ENCODE assay signal across 8 mouse cellular contexts in the genomic region with DNA sequence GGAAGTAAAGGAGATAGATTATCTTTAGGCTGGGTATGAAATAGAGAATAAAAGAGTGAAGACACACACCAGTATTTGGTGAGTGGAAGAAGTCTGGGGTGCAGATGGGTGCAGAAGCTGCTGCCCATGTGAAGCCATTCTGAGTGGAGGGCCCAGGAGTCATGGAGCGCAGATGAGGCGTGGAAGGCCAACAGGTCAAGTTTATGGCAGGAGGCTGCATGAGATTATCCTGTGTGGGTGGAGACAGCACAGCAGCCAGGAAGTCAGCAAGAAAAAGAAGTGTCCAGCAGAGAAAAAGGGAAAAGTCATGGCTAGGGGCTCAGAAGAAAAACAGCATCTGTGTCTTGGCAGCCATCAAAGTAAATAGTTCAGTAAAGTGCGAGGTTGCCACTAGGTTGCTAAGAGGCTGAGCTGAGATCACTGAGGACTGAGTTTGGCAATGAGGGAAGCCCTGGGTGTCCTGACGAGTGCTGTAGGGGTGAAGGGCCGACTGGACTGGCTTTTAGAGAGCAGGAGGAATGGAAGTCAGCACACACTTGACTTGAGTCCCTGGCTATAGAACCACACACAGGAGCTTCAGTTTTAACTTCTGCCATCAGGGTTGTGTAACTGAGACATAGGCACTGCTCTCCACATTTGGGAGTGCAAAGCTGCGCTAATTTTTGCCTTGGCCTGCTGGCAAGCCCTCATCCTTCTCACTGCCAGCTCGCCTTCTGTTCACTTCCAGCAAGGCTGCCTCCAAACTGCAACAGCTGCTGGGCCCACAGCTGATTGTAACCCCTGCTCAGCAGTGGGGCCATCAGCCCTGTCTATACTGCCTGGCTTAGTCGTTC. TPM values are rescaled to one million over a fixed set of nuclear protein-coding genes. Genes with fewer than 3 reads are reported as not detected.
DNase-seq lines count a peak whose midpoint lies in the region; ATAC-seq and TF ChIP-seq lines count a peak whose summit lies in the region.

No protein-coding gene starts in this region.

- WGBS in heart, embryonic 11.5 days (ENCODE audit: insufficient replicate concordance) = 59% methylated on average over 8 of the region's 8 CpGs
- WGBS in midbrain, postnatal 0 days = 51% methylated on average over 8 of the region's 8 CpGs

- H3K27ac ChIP-seq in heart, embryonic 11.5 days (ENCODE audit: low read depth, low read length) = peak overlapping the region; percentile 50; the same call in 1 of the 2 replicates
- no peak overlapping the region for H3K27ac ChIP-seq in midbrain, postnatal 0 days (ENCODE audit: low read depth, low read length)

- no peak overlapping the region for H3K4me2 ChIP-seq in heart, embryonic 11.5 days
- H3K4me2 ChIP-seq in midbrain, postnatal 0 days (ENCODE audit: low read depth, low read length, poor library complexity, severe bottlenecking) = no peak overlapping the region

- H3K4me3 ChIP-seq in heart, embryonic 11.5 days (ENCODE audit: low read depth, low read length) = no peak overlapping the region
- H3K4me3 ChIP-seq in midbrain, postnatal 0 days (ENCODE audit: low read depth, low read length) = no peak overlapping the region

- peak; percentile 4 for DNase-seq in embryo, embryonic 11 days
- no peak for DNase-seq in embryo, embryonic 10 days (ENCODE audit: low spot score)
- peak; percentile 85 to 89 for DNase-seq in cerebellum, postnatal 10 days
- DNase-seq in layer of hippocampus, postnatal 14 days (ENCODE audit: low spot score in 2 of 2) = peak; percentile 69 to 79
- peak; percentile 82 for DNase-seq in midbrain, postnatal 0 days (ENCODE audit: low spot score)
- no peak for DNase-seq in thymus, postnatal 14 days
- DNase-seq in thymus, postnatal 10 days (ENCODE audit: low spot score in 2 of 2) = no peak

- H3K36me3 ChIP-seq in heart, embryonic 11.5 days (ENCODE audit: control insufficient read depth, insufficient read depth, low read length) = no peaks in the 10 kb centered on the region
- H3K36me3 ChIP-seq in midbrain, postnatal 0 days (ENCODE audit: insufficient read depth, low read length) = peaks cover 3% of the 10 kb centered on the region; the same call in 1 of the 2 replicates

- ATAC-seq in heart, embryonic 11.5 days (replicated peaks; ENCODE audit: insufficient number of reproducible peaks, low FRiP score, low TSS enrichment) = no peak
- peak; percentile 64; the same call in 1 of the 2 replicates for ATAC-seq in midbrain, postnatal 0 days (ENCODE audit: low FRiP score)

- no peaks in the 10 kb centered on the region for H3K27me3 ChIP-seq in heart, embryonic 11.5 days (ENCODE audit: control insufficient read depth, insufficient read depth, low read length)
- H3K27me3 ChIP-seq in midbrain, postnatal 0 days (ENCODE audit: insufficient read depth, low read length) = no peaks in the 10 kb centered on the region

- no peaks in the 10 kb centered on the region for H3K9me3 ChIP-seq in heart, embryonic 11.5 days (replicated peaks; ENCODE audit: control insufficient read depth, low read length)
- no peaks in the 10 kb centered on the region for H3K9me3 ChIP-seq in midbrain, postnatal 0 days (ENCODE audit: low read length)

- 0 out of 2 replicates have a peak overlapping the region, but pooled peaks have one; percentile 16 for H3K9ac ChIP-seq in heart, embryonic 11.5 days (ENCODE audit: low read depth, low read length)
- H3K9ac ChIP-seq in midbrain, postnatal 0 days (replicated peaks; ENCODE audit: low read length, poor library complexity, severe bottlenecking) = no peak overlapping the region

- H3K4me1 ChIP-seq in heart, embryonic 11.5 days (ENCODE audit: control insufficient read depth, insufficient read depth, low read length) = peaks cover 18% of the 10 kb centered on the region
- H3K4me1 ChIP-seq in midbrain, postnatal 0 days (ENCODE audit: insufficient read depth, low read length) = peaks cover 3% of the 10 kb centered on the region; the same call in 1 of the 2 replicates

- TF ChIP-seq CTCF in midbrain, postnatal 0 days (IDR thresholded peaks at IDR 0.05) = no peak

RNA-seq across cellular contexts. Expression of a gene that starts 8.1 kb away (rescaled TPM):
- 12.4 and 13.4 TPM in 2 replicates for polyA plus RNA-seq in heart, embryonic 11.5 days (2014; fragmentation: Nextera tagmentation; extraction: Ambion mirVana)
- total RNA-seq in layer of hippocampus, postnatal 14 days (2021) = 10 to 100 TPM; 34.6 to 36.5 TPM
- total RNA-seq in midbrain, postnatal 0 days (2014; rRNA removed) = 24.2 and 24.3 TPM in 2 replicates
- polyA plus RNA-seq in midbrain, postnatal 0 days (2015; fragmentation: Nextera tagmentation; extraction: Ambion mirVana) = 19.4 and 20.2 TPM in 2 replicates

RNA-seq across cellular contexts. Expression of a gene that starts 39.6 kb away (rescaled TPM):
- 99.3 and 110 TPM in 2 replicates for polyA plus RNA-seq in heart, embryonic 11.5 days (2014; fragmentation: Nextera tagmentation; extraction: Ambion mirVana)
- 10 to 100 TPM; 47.2 to 49.4 TPM for total RNA-seq in layer of hippocampus, postnatal 14 days (2021)
- 47.4 and 56.4 TPM in 2 replicates for total RNA-seq in midbrain, postnatal 0 days (2014; rRNA removed)
- 59.4 and 63.1 TPM in 2 replicates for polyA plus RNA-seq in midbrain, postnatal 0 days (2015; fragmentation: Nextera tagmentation; extraction: Ambion mirVana)

Comparison
In these comparisons a context has a peak if more than half of its experiments do, and no peak if none do; other contexts are left out.
1. DNase-seq: peak in embryo, embryonic 11 days (single experiment), cerebellum, postnatal 10 days (2 of 2), layer of hippocampus, postnatal 14 days (2 of 2) and midbrain, postnatal 0 days (single experiment); none in embryo, embryonic 10 days (single experiment), thymus, postnatal 14 days (single experiment) and thymus, postnatal 10 days (0 of 2).